Mouse (Mus musculus) erythroblast, embryonic 14.5 days (primary cell): ENCODE data around the gene Cst10.

Source experiments
- GATA1 ChIP-seq: IDR thresholded peaks from 2 replicates; pipeline ENCODE4 v1.6.1; 2012; ENCODE audit warnings: low read length, inconsistent platforms, mixed read lengths
- TAL1 ChIP-seq: IDR thresholded peaks from 3 replicates; pipeline ENCODE4 v1.6.1; 2012; ENCODE audit warnings: low read length, inconsistent platforms, mixed read lengths

GRCm38 (mm10) chr2:149392951-149393350 lies 11.9 kb upstream of the Cst10 start:
- TF ChIP-seq GATA1 = no peak
- TF ChIP-seq TAL1 = no peak
